Mouse (Mus musculus): ENCODE measurements around the gene Nbeal1. TPM values are rescaled to one million over a fixed set of nuclear protein-coding genes. Genes with fewer than 3 reads are reported as not detected.
"Not testable (repeated sequence)": the region's sequence is repeated elsewhere in the genome, so short reads cannot be mapped to it uniquely, and the experiment has no call there.

Gene Nbeal1
- polyA plus RNA-seq (2015; fragmentation: Nextera tagmentation; extraction: Ambion mirVana): 8.0 and 9.0 TPM in 2 replicates

DNA sequence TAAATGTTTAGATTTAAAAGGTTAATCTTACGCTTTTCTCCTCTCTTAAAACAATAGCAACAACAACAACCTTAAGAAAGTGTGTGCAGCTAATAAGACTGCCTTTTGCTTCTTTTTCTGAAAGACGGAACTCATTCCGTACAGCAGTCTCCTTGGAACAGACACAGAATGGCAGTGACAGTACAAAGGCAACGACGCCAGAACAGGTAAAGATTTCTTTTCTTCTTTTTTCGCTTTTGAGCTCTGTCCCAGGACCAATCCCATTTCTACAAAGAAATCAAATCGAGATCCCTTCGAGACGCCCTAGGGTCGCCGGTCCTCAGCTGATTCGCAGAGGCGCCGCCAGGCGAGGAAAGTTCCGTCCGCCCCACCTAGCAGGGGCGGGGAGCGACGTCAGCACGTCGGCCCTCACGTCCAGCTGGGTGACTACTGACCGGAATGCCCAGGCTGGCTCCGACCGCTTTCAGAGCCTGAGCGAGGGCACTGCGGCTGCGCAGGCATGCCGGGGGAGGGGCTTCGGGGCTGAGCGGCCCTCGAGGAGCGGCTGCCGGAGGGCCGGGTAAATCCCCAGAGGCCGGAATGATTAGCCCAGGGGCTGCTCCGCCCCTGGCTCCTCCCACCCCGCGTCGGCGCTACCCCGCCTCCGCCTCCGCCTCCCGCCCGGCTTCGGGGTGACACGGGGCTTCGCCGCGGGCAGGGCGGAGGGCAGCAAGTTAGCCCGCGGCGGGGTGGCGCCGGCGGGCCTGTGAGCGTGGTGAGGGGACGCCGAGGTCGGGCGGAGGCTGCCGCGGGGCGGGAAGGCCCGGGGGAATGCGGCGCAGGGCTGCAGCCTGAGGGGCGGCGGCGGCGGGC lies at the start of gene Nbeal1:
Nbeal1 (plus strand) TSS at position 668 of the 852 bp plus-strand sequence.
- H3K9ac ChIP-seq: peak within 1 kb of the TSS; percentile 88
- peak within 1 kb of the TSS; percentile 66 for H3K4me2 ChIP-seq (replicated peaks)
- H3K4me1 ChIP-seq: peaks cover 12% of the 10 kb centered on the region
- peak within 1 kb of the TSS; percentile 94 for H3K27ac ChIP-seq
- ATAC-seq (ENCODE audit: low FRiP score, low read depth): peak; percentile 99
- H3K36me3 ChIP-seq: no peaks in the 10 kb centered on the region
- H3K27me3 ChIP-seq: no peaks in the 10 kb centered on the region
- peak within 1 kb of the TSS; percentile 86 for H3K4me3 ChIP-seq
- WGBS: under 1% methylated on average over 67 of the region's 74 CpGs
- H3K9me3 ChIP-seq: no peaks in the 10 kb centered on the region

DNA sequence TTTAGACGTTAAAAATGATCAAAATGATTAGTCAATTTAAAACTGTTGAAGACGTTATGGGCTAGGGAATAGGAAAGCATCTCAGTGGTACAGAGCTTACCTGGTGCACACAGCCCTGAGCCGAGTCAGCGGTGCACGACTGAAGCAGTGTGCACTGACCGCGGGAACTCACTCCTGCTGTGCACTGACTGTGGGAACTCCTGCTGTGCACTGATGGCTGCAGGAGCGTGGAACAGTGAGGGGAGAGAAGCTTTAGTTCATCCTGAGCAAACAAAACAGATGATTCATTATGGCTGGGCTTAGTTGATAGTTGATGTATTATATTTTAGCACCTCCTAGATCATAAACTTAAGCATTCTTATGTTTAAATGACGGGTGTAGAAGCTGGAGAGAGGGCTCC lies 43.1 kb upstream of the Nbeal1 start:
- ATAC-seq (ENCODE audit: low FRiP score, low read depth): no peak
- WGBS: 55% methylated on average over 9 of the region's 9 CpGs
- no peak overlapping the region for H3K4me3 ChIP-seq

DNA sequence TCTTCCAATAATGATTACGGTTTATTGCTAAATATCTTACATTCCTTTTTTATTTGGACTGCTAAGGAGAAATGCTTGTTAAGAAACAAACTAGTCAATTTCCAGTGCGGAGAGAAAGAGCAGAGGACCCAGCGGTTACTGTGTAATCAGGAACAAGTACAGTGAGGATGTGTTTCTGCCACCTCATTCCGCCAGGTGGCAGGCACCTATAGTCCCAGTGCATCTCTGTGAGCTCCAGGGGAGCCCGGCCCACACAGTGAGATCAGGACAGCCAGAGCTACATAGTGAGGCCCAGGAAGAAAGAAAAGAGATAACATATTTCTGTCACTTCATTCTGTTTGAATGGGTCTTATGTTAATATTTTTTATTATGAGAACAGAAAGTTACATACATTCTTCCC lies 27.7 kb upstream of the Nbeal1 start:
- ATAC-seq (ENCODE audit: low FRiP score, low read depth): no peak
- H3K36me3 ChIP-seq: peaks cover 10% of the 10 kb centered on the region
- no peak overlapping the region for H3K4me3 ChIP-seq
- no peak overlapping the region for H3K9ac ChIP-seq
- H3K4me1 ChIP-seq: no peaks in the 10 kb centered on the region
- H3K9me3 ChIP-seq: no peaks in the 10 kb centered on the region
- WGBS: 62% methylated on average over 5 of the region's 5 CpGs
- H3K27ac ChIP-seq: no peak overlapping the region
- no peak overlapping the region for H3K4me2 ChIP-seq (replicated peaks)
- no peaks in the 10 kb centered on the region for H3K27me3 ChIP-seq

More for the DNA sequence above, 43.1 kb upstream of the Nbeal1 start:
- Histone ChIP-seq H3K9ac (no peak overlapping the region), H3K36me3 (peaks cover 22% of the 10 kb centered on the region), H3K9me3 (no peaks in the 10 kb centered on the region), H3K4me1 (no peaks in the 10 kb centered on the region), H3K27ac (no peak overlapping the region), H3K27me3 (no peaks in the 10 kb centered on the region), H3K4me2 (replicated peaks) (no peak overlapping the region)

DNA sequence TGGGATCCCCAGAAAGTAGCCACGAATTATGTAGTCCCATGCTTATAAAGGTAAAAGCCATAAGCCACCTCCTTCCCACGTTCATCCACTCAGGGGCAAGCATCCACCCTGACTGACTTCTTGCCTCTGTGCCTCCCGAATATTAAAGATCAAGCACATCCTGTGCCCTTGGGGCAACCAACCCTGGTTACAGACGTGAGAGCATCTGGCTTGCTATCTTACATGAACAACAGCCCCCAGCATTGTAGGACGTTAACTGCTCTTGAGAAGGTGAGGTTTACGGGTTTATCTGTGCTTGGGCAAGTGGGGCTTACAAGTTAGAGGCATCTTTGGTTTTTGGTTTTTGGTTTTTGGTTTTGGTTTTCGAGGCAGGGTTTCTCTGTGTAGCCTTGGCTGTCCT lies 23.7 kb upstream of the Nbeal1 start:
- Histone ChIP-seq H3K9me3 (no peaks in the 10 kb centered on the region), H3K4me3 (no peak overlapping the region), H3K36me3 (no peaks in the 10 kb centered on the region), H3K4me2 (replicated peaks) (no peak overlapping the region), H3K9ac (no peak overlapping the region), H3K27me3 (no peaks in the 10 kb centered on the region), H3K4me1 (peaks cover 6% of the 10 kb centered on the region; the same call in 1 of the 2 replicates), H3K27ac (no peak overlapping the region)
- 74% methylated on average over 7 of the region's 7 CpGs for WGBS
- ATAC-seq (ENCODE audit: low FRiP score, low read depth): no peak

DNA sequence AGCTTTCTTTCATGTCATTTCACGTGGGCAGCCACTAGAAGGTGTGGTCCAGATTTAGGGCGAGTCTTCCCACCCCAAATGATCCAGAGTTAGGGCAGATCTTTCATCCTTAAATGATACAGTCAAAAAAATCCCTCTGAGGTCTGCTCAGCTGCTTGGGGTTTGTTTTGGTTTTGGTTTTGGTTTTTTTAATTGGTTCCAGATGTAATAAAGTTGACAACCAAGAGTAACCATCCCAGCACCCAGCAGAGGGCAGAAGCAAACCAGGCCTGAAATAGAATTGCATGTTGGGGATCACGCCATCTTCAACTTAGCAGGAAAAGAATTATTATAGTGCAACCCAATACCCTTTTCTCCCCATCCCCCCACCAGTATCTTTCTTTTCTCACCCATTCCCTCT lies 22.0 kb upstream of the Nbeal1 start:
- WGBS: 32% methylated on average over 3 of the region's 3 CpGs
- peak; percentile 40; the same call in 1 of the 2 replicates for ATAC-seq (ENCODE audit: low FRiP score, low read depth)

DNA sequence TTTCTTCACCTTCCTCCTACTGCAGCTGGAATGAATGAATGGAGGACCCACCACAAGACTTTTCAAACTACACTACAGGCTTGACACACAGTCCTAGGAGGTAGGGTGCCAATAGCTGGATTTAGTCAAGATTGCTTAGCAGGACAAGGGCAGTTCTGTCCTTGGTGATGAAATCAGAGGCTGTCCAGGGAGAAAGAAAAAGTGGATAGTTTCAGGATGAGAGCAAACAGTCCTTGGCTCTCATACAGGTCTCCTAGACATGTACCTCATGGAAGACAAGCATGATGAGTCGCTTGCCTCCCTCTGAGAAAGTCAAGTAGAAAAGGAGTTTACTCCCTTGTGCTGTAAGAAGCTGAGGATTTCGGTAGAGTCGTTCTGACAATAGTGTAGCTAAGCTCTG lies 16.7 kb upstream of the Nbeal1 start:
- Histone ChIP-seq H3K4me3 (no peak overlapping the region), H3K36me3 (no peaks in the 10 kb centered on the region), H3K4me2 (replicated peaks) (no peak overlapping the region), H3K27me3 (no peaks in the 10 kb centered on the region), H3K9me3 (no peaks in the 10 kb centered on the region), H3K9ac (no peak overlapping the region), H3K27ac (no peak overlapping the region), H3K4me1 (no peaks in the 10 kb centered on the region)
- no peak for ATAC-seq (ENCODE audit: low FRiP score, low read depth)
- WGBS: 89% methylated on average over 3 of the region's 3 CpGs

More for the DNA sequence above, 22.0 kb upstream of the Nbeal1 start:
- Histone ChIP-seq H3K27ac (no peak overlapping the region), H3K4me3 (no peak overlapping the region), H3K9me3 (no peaks in the 10 kb centered on the region), H3K9ac (no peak overlapping the region), H3K4me2 (replicated peaks) (no peak overlapping the region), H3K36me3 (no peaks in the 10 kb centered on the region), H3K4me1 (peaks cover 6% of the 10 kb centered on the region; the same call in 1 of the 2 replicates), H3K27me3 (no peaks in the 10 kb centered on the region)

DNA sequence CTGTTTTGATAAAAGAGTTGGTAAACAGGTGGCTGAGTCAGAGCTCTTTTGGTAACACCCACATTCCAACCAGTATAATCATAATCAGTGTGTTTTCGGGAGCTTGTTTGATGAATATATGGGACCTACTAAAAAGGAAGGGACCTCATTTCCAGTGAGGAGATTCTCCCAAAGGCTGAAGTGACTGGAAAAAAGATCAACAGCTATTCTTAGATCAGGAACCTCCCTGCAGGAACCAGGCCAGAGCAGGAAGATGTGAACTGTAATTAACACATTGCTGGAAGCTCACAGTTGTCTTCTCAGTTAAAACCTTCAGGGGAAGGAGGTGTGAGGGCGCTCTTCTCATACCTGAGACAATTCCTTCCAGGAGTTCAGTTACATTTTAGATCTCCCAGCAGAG lies 10.8 kb upstream of the Nbeal1 start:
- no peak for ATAC-seq (ENCODE audit: low FRiP score, low read depth)
- Histone ChIP-seq H3K27me3 (no peaks in the 10 kb centered on the region), H3K9me3 (no peaks in the 10 kb centered on the region), H3K4me2 (replicated peaks) (no peak overlapping the region), H3K27ac (no peak overlapping the region), H3K9ac (no peak overlapping the region), H3K4me1 (no peaks in the 10 kb centered on the region), H3K36me3 (no peaks in the 10 kb centered on the region), H3K4me3 (no peak overlapping the region)
- WGBS: 70% methylated on average over 2 of the region's 2 CpGs

DNA sequence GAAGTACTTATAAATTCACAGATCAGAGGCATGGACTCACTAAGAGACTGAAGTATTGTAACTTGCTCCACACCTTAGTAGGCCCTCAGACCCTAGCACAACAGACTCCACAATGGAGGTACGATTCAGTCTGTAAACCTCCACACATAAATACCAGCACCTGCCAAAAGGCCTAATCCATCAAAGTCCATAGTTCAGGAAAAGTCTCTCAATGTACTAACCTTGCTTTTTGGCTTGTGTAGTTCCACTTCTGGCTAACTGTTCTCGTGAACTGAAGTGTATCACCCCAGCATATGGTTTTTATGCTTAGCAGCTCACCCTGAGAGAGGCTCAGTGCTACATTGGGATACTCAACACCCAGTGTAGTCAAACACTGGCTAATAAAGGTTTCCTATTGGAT lies 10.1 kb upstream of the Nbeal1 start:
- no peak overlapping the region for H3K4me3 ChIP-seq
- no peaks in the 10 kb centered on the region for H3K36me3 ChIP-seq
- no peak overlapping the region for H3K9ac ChIP-seq
- H3K4me2 ChIP-seq (replicated peaks): no peak overlapping the region
- H3K27me3 ChIP-seq: no peaks in the 10 kb centered on the region
- ATAC-seq (ENCODE audit: low FRiP score, low read depth): no peak
- no peaks in the 10 kb centered on the region for H3K9me3 ChIP-seq
- no peaks in the 10 kb centered on the region for H3K4me1 ChIP-seq
- H3K27ac ChIP-seq: no peak overlapping the region
- 75% methylated on average over 2 of the region's 2 CpGs for WGBS

DNA sequence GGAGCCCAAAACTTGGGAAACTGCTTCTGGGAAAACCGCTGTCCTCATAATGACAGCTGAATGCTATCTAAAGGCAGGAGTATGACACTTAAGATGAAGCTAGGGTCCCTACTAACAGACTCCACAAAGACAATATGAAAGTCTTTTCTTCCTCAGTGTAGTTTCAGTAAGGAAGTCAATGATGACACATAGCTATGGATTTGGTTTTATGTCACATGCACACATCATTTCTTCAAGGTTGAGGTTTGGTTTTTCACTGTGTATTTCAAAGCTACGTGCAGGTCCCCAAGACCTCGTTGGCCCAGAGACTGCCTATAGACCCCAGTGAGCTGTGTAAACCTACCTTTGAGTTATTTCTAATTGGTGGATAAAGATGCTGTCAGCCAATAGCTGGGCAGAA lies 7.3 kb upstream of the Nbeal1 start:
- Histone ChIP-seq H3K36me3 (no peaks in the 10 kb centered on the region), H3K9me3 (no peaks in the 10 kb centered on the region), H3K4me3 (no peak overlapping the region), H3K4me2 (replicated peaks) (no peak overlapping the region), H3K9ac (no peak overlapping the region), H3K4me1 (no peaks in the 10 kb centered on the region), H3K27me3 (no peaks in the 10 kb centered on the region), H3K27ac (no peak overlapping the region)
- WGBS: 86% methylated on average over 3 of the region's 3 CpGs
- ATAC-seq (ENCODE audit: low FRiP score, low read depth): no peak

DNA sequence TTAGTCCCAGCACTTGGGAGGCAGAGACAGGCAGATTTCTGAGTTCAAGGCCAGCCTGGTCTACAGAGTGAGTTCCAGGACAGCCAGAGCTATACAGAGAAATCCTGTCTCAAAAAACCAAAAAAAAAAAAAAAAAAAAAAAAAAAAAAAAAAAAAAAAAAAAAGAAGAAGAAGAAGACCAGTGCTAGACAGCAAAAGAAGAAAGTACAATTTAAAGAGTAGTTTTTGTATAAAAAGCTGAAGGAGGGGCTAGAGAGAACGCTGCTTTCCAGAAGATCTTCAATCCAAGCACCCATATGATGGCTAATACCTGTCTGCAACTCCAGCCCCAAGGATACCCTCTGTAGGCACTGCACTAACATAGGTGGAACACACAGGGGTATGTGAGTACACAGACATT lies 2.6 kb upstream of the Nbeal1 start:
- H3K4me2 ChIP-seq (replicated peaks); H3K4me3 ChIP-seq; H3K27ac ChIP-seq; H3K9me3 ChIP-seq; ATAC-seq (ENCODE audit: low FRiP score, low read depth); H3K9ac ChIP-seq; H3K36me3 ChIP-seq; H3K27me3 ChIP-seq: not testable (repeated sequence)
- H3K4me1 ChIP-seq: peaks cover 12% of the 10 kb centered on the region
- 88% methylated on average over 1 of the region's 1 CpGs for WGBS

DNA sequence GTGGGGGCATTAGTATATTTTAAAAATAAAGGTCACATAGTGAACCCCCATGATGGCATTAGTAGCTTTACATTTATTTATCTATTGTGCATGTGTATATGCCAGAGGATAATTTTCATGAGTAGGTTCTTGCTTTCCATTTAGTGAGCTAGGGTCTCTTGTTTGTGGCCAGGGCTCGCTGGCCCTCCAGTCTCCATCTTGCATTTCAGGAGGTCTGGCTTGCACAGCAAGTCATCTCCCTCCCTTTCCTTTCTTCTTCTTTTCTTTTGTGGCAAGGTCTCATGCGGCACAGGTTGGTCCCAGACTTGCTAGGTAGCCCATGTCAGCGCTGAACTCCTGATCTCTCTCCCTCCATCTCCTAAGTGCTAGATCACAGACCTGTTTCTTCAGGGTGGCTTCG lies 1.0 kb upstream of the Nbeal1 start:
- no peak for ATAC-seq (ENCODE audit: low FRiP score, low read depth)
- Histone ChIP-seq H3K27ac (no peak overlapping the region), H3K4me1 (peaks cover 12% of the 10 kb centered on the region), H3K27me3 (no peaks in the 10 kb centered on the region), H3K9ac (peak overlapping the region; percentile 88), H3K36me3 (no peaks in the 10 kb centered on the region), H3K9me3 (no peaks in the 10 kb centered on the region), H3K4me2 (replicated peaks) (peak overlapping the region; percentile 66), H3K4me3 (peak overlapping the region; percentile 86)
- 19% methylated on average over 4 of the region's 4 CpGs for WGBS

DNA sequence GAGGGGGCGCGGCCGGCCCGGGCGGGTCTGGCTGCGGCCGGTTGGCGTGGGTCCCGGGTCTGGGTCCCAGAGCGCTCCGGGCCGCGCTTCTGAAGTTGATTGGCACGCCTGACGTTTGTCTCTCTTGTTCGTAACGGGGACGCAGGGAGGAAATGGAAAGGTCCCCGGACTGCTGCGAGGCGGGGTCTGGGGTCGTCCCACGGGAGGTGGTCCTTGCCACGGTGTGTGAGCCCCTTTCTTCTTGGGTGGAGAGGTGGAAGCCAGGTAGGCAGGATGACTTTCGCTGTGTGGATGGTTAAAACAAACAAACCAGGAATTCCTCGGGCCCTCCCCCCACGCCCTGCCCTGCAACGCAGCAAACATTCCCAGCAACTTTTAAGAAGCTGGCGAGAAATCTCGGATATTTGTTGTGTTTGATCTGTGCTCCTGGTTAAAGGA lies 404 bp downstream of the Nbeal1 start:
- WGBS: 0% methylated on average over 26 of the region's 30 CpGs

DNA sequence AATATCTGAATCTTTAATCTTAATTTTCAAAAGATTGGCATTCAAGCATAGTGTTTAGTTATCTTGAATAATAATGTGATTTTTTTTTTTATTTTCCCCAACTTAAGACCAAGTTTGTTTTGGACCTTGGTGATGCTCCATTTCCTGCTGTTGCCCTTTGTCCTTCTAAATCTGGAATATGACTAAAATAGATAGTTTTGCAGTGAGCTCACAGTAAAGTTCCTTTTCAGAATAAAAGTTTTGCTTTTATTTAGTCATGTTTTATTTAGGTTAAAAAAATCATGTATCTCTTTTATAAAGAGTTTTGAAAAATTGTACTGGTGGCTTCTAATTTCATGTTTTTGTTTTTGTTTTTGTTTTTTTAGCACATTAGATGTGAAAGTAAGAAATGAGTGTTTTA lies 8.1 kb downstream of the Nbeal1 start:
- Histone ChIP-seq H3K4me1 (no peaks in the 10 kb centered on the region), H3K4me2 (replicated peaks) (no peak overlapping the region), H3K9me3 (no peaks in the 10 kb centered on the region), H3K27me3 (no peaks in the 10 kb centered on the region), H3K36me3 (peaks cover 4% of the 10 kb centered on the region), H3K4me3 (no peak overlapping the region), H3K27ac (no peak overlapping the region), H3K9ac (no peak overlapping the region)
- no peak for ATAC-seq (ENCODE audit: low FRiP score, low read depth)

More for the DNA sequence above, 404 bp downstream of the Nbeal1 start:
- Histone ChIP-seq H3K4me2 (replicated peaks) (peak overlapping the region; percentile 66), H3K27me3 (no peaks in the 10 kb centered on the region), H3K27ac (peak overlapping the region; percentile 94), H3K9me3 (no peaks in the 10 kb centered on the region), H3K36me3 (no peaks in the 10 kb centered on the region), H3K4me1 (peaks cover 12% of the 10 kb centered on the region), H3K4me3 (peak overlapping the region; percentile 86), H3K9ac (peak overlapping the region; percentile 88)
- ATAC-seq (ENCODE audit: low FRiP score, low read depth): no peak; the same call in 1 of the 2 replicates
